ENCODE assay signal across 12 mouse cellular contexts in the genomic region with DNA sequence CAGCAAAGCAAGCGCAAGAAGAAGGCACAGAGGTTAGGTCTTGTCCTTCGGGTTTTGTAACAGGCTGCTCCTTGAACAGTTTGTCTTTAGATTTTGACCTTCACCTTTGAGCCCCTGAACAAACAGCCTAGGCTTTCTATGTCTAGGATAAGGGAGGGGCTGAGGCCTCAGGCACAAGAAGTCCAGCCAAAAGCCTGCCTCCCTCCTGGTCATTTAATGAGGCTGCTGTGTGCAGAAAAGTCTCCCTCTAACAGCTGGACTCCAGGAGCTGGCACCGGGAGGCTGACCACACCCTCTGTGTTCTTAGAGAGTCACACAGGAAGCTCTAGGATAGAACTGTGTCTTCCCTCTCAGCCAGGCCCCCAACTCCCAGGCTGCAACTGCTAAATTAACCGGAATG. TPM values are rescaled to one million over a fixed set of nuclear protein-coding genes. Genes with fewer than 3 reads are reported as not detected.
DNase-seq lines count a peak whose midpoint lies in the region; ATAC-seq lines count a peak whose summit lies in the region.
"Had no signal": no experiment of that assay in that cellular context is flagged by ENCODE, and none has a peak within 500 bp of the region (broad histone marks: within the 10 kb centered on the region; RNA-seq: fewer than 3 reads in every experiment).

No protein-coding gene starts in this region.

- intact Hi-C loops in left cerebral cortex, postnatal 36 days (cut with DNase I) = no loop called here

- H3K4me1 ChIP-seq in intestine, embryonic 15.5 days (replicated peaks) = peaks cover 40% of the 10 kb centered on the region
- H3K4me1 ChIP-seq in lung, embryonic 15.5 days = peaks cover 50% of the 10 kb centered on the region
- 0 out of 2 replicates have a peak, but pooled peaks cover 2% of the 10 kb centered on the region for H3K4me1 ChIP-seq in forebrain, embryonic 11.5 days (replicated peaks; ENCODE audit: control insufficient read depth, insufficient read depth, low read length)

- no peaks in the 10 kb centered on the region for H3K9me3 ChIP-seq in intestine, embryonic 15.5 days
- no peaks in the 10 kb centered on the region for H3K9me3 ChIP-seq in lung, embryonic 15.5 days
- H3K9me3 ChIP-seq in forebrain, embryonic 11.5 days (ENCODE audit: control insufficient read depth, low read length) = no peaks in the 10 kb centered on the region

- no peak for ATAC-seq in intestine, embryonic 15.5 days
- peak; percentile 63; the same call in 1 of the 2 replicates for ATAC-seq in lung, embryonic 15.5 days (ENCODE audit: borderline replicate concordance, extremely low read depth, low FRiP score, low TSS enrichment)
- no peak for ATAC-seq in forebrain, embryonic 11.5 days (replicated peaks; ENCODE audit: low FRiP score)

- no peak overlapping the region for H3K9ac ChIP-seq in intestine, embryonic 15.5 days
- no peak overlapping the region for H3K9ac ChIP-seq in lung, embryonic 15.5 days
- no peak overlapping the region for H3K9ac ChIP-seq in forebrain, embryonic 11.5 days (ENCODE audit: low read length)
- H3K9ac ChIP-seq: neural tube, embryonic 13.5 days had no signal

- no peak overlapping the region for H3K4me3 ChIP-seq in intestine, embryonic 15.5 days (replicated peaks)
- no peak overlapping the region for H3K4me3 ChIP-seq in lung, embryonic 15.5 days
- H3K4me3 ChIP-seq in forebrain, embryonic 11.5 days (ENCODE audit: low read depth, low read length) = no peak overlapping the region
- H3K4me3 ChIP-seq: megakaryocyte, embryonic 14.5 days; neural tube, embryonic 13.5 days had no signal

- H3K27ac ChIP-seq in intestine, embryonic 15.5 days = peak overlapping the region; percentile 67
- peak overlapping the region; percentile 93 for H3K27ac ChIP-seq in lung, embryonic 15.5 days
- H3K27ac ChIP-seq in forebrain, embryonic 11.5 days (ENCODE audit: low read depth, low read length) = no peak overlapping the region
- H3K27ac ChIP-seq: neural tube, embryonic 13.5 days had no signal

- no peak overlapping the region for H3K4me2 ChIP-seq in intestine, embryonic 15.5 days (replicated peaks)
- no peak overlapping the region for H3K4me2 ChIP-seq in lung, embryonic 15.5 days
- H3K4me2 ChIP-seq in forebrain, embryonic 11.5 days (ENCODE audit: low read depth, low read length, severe bottlenecking) = no peak overlapping the region
- H3K4me2 ChIP-seq: neural tube, embryonic 13.5 days had no signal

- peak; percentile 12 for DNase-seq in urinary bladder, postnatal 25 days (ENCODE audit: low spot score)
- DNase-seq in urinary bladder, adult 2 months (ENCODE audit: low spot score) = no peak
- DNase-seq in forebrain, embryonic 11.5 days (ENCODE audit: low spot score) = no peak
- no peak for DNase-seq in layer of hippocampus, postnatal 25 days (ENCODE audit: extremely low spot score in 1 of 2, low spot score in 1 of 2)
- DNase-seq in left cerebral cortex, postnatal 36 days (ENCODE audit: low spot score in 2 of 2) = no peak
- no peak for DNase-seq in liver

- 44% methylated on average over 4 of the region's 4 CpGs for WGBS in intestine, embryonic 15.5 days
- 23% methylated on average over 4 of the region's 4 CpGs for WGBS in lung, embryonic 15.5 days
- WGBS in forebrain, embryonic 11.5 days = 65% methylated on average over 4 of the region's 4 CpGs

- no peaks in the 10 kb centered on the region for H3K27me3 ChIP-seq in intestine, embryonic 15.5 days (replicated peaks)
- no peaks in the 10 kb centered on the region for H3K27me3 ChIP-seq in lung, embryonic 15.5 days
- no peaks in the 10 kb centered on the region for H3K27me3 ChIP-seq in forebrain, embryonic 11.5 days (ENCODE audit: control insufficient read depth, insufficient read depth, low read length)
- H3K27me3 ChIP-seq: neural tube, embryonic 13.5 days had no signal

- no peaks in the 10 kb centered on the region for H3K36me3 ChIP-seq in intestine, embryonic 15.5 days
- no peaks in the 10 kb centered on the region for H3K36me3 ChIP-seq in lung, embryonic 15.5 days
- no peaks in the 10 kb centered on the region for H3K36me3 ChIP-seq in forebrain, embryonic 11.5 days (ENCODE audit: control insufficient read depth, insufficient read depth, low read length)
- H3K36me3 ChIP-seq: neural tube, embryonic 13.5 days had no signal

RNA-seq across cellular contexts. Expression of a gene that starts 6.6 kb away (rescaled TPM):
- polyA plus RNA-seq in urinary bladder, adult 2 months (2012; rRNA removed) = not detected in 2 replicates
- 0.06 and 0.11 TPM in 2 replicates for polyA plus RNA-seq in intestine, embryonic 15.5 days (2015; fragmentation: Nextera tagmentation; extraction: Ambion mirVana)
- polyA plus RNA-seq in lung, embryonic 15.5 days (2015; fragmentation: Nextera tagmentation; extraction: Ambion mirVana) = 0.11 and 0.13 TPM in 2 replicates
- 0.16 TPM in 1 of 2 replicates, not detected in the other for polyA plus RNA-seq in forebrain, embryonic 11.5 days (2014; fragmentation: Nextera tagmentation; extraction: Ambion mirVana)
- not detected for total RNA-seq in layer of hippocampus, postnatal 25 days (2021)
- not detected for total RNA-seq in left cerebral cortex, postnatal 36 days (2021)
- total RNA-seq: layer of hippocampus, postnatal 14 days had no signal

RNA-seq across cellular contexts. Expression of a gene that starts 29.4 kb away (rescaled TPM):
- polyA plus RNA-seq in urinary bladder, adult 2 months (2012; rRNA removed) = 17.0 and 19.0 TPM in 2 replicates
- 25.2 and 26.7 TPM in 2 replicates for polyA plus RNA-seq in intestine, embryonic 15.5 days (2015; fragmentation: Nextera tagmentation; extraction: Ambion mirVana)
- polyA plus RNA-seq in lung, embryonic 15.5 days (2015; fragmentation: Nextera tagmentation; extraction: Ambion mirVana) = 60.1 and 62.8 TPM in 2 replicates
- 2.8 and 3.2 TPM in 2 replicates for polyA plus RNA-seq in forebrain, embryonic 11.5 days (2014; fragmentation: Nextera tagmentation; extraction: Ambion mirVana)
- total RNA-seq in layer of hippocampus, postnatal 25 days (2021) = 1 to 10 TPM; 3.6 to 4.6 TPM
- 1 to 10 TPM; 3.1 to 4.5 TPM for total RNA-seq in left cerebral cortex, postnatal 36 days (2021)

RNA-seq across cellular contexts. Expression of a gene that starts 41.4 kb away (rescaled TPM):
- polyA plus RNA-seq in urinary bladder, adult 2 months (2012; rRNA removed) = 5.4 and 6.2 TPM in 2 replicates
- 1.3 and 2.0 TPM in 2 replicates for polyA plus RNA-seq in intestine, embryonic 15.5 days (2015; fragmentation: Nextera tagmentation; extraction: Ambion mirVana)
- 0.77 and 0.98 TPM in 2 replicates for polyA plus RNA-seq in lung, embryonic 15.5 days (2015; fragmentation: Nextera tagmentation; extraction: Ambion mirVana)
- not detected in 2 replicates for polyA plus RNA-seq in forebrain, embryonic 11.5 days (2014; fragmentation: Nextera tagmentation; extraction: Ambion mirVana)
- under 1 TPM; 0.33 to 0.64 TPM for total RNA-seq in layer of hippocampus, postnatal 25 days (2021)
- total RNA-seq in left cerebral cortex, postnatal 36 days (2021) = under 1 TPM; 0.61 to 0.76 TPM
- total RNA-seq: ES-E14 had no signal
